Mouse (Mus musculus) cerebellum, adult 11 months (tissue): Measurements from ENCODE around the gene Etfb.
"Not testable (repeated sequence)": the region's sequence is repeated elsewhere in the genome, so short reads cannot be mapped to it uniquely, and the experiment has no call there.

Experiments
- DNase-seq: peaks from one replicate; pipeline ENCODE4 v3.0.0; 2022

Etfb gene

GRCm38 (mm10) chr7:43443917-43444293 lies at the start of gene Etfb, which contains the start of gene Gm45233:
Etfb (plus strand) TSS chr7:43444083.
Gm45233 (plus strand) TSS chr7:43444128.
- DNase-seq: peak; percentile 94

GRCm38 (mm10) chr7:43399501-43399900 lies 44.4 kb upstream of the Etfb start:
- no peak for DNase-seq

DNA sequence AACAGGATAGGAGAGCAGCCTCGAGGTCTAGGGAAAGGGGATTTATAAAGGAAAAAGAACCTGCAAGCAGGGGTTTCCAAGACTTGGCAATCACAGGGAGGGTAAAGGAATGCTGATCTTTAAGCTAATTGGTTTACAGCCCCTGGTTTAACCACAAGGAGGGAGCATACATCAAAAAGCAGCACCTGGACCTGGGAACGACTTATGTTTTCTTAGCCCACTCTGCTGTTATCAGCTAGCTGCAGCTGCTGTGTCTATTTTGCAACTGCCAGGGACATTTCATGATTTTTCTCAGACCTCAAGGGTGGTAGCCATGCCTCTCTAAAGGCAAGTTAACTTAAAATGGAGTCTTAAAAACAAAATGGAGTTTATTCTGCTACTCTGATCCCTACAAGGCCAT lies 41.2 kb upstream of the Etfb start:
- no peak for DNase-seq

- no peak for DNase-seq
Measured at GRCm38 (mm10) chr7:43407573-43407972, 36.3 kb upstream of the Etfb start.

GRCm38 (mm10) chr7:43408131-43408553 lies 35.7 kb upstream of the Etfb start, which contains the start of gene Siglecg:
Siglecg (plus strand) TSS chr7:43408204.
- no peak for DNase-seq

- DNase-seq: no peak
Measured at GRCm38 (mm10) chr7:43409084-43409483, 34.8 kb upstream of the Etfb start.

DNA sequence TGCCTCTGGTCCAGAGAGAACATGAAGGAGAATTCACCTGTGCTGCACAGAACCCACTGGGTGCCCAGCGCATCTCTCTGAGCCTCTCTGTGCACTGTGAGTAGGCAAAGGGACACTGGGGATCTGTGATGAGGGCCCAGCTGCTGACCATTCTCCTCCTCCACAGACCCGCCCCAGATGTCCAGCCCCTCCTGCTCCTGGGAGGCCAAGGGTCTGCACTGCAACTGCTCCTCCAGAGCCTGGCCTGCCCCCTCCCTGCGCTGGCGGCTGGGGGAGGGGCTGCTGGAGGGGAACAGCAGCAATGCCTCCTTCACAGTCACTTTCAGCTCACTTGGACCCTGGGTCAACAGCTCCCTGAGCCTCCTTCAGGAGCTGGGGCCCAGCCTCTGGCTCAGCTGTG lies 32.2 kb upstream of the Etfb start:
- DNase-seq: not testable (repeated sequence)

GRCm38 (mm10) chr7:43417298-43417697 lies 26.6 kb upstream of the Etfb start:
- no peak for DNase-seq

GRCm38 (mm10) chr7:43422995-43423617 lies 20.8 kb upstream of the Etfb start:
- peak; percentile 67 for DNase-seq

DNA sequence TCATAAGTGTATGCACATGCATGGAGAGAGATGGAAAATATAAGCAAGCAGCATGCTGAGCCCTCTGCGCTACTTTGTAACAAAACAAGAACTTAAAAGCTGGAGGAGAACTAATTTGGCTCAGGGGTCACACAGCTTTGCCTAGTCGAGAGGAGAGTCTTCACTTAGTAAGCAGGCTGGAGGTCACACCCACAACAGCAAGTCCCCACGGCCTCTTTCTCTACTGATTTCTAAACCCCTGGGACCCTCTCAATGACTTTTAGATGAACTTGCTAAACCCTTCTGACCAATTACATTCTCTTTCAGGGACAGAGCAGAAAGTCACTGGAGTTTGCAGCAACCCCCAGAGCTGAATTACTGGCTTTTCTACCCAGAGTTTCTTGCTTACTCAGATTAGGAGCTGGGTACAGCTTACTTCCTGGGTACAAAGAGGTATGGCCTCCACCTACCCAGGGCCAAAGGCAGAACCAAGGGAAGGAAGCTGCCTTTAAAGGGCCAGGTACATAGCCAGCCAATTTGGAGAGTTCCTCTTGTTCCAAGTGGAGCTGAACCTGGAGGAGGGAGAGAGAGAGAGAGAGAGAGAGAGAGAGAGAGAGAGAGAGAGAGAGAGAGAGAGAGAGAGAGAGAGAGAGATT lies 19.8 kb upstream of the Etfb start:
- no peak for DNase-seq

DNA sequence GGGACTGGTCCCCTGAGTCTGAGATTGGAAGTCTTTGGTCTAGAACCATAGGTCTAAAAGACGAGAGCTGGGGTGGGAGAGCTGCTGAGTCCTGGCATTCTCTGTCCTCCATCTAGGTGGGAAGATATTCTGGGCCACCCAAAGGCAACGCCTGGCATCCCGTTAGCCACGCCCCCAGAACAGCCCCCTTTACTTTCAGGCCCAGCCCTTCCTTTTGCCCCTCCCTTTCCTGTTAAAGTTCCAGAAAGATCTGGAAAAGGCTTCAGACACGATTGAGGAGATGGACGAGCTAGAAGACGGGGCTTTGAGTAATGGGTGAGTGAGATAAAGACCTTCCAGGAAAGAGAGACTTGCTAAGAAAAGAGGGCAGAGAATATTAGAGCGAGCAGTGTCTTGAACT lies 16.5 kb upstream of the Etfb start, which contains the start of gene Lim2:
Gene Lim2 (plus strand): TSS at position 265 of the 400 bp plus-strand sequence.
- no peak for DNase-seq

DNA sequence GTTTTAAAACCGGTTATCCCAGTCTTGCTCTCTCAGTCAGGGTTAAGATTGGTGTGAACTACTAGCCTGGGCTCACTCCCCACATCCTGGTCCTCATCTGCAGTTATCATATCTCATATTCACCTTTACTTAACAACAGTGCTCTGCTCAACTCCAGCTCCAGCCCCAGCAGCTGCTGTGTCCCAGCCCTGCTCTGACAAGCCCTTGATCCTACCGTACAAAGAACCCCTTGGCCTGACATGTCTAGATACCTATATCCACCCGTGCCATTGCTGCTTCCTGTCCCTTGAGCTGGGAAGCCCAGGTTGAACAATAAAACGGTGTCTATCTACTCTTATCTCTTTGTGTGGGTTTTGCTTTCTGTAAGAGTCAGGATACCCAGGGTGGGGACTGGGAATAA lies 14.4 kb upstream of the Etfb start:
- DNase-seq: no peak

DNA sequence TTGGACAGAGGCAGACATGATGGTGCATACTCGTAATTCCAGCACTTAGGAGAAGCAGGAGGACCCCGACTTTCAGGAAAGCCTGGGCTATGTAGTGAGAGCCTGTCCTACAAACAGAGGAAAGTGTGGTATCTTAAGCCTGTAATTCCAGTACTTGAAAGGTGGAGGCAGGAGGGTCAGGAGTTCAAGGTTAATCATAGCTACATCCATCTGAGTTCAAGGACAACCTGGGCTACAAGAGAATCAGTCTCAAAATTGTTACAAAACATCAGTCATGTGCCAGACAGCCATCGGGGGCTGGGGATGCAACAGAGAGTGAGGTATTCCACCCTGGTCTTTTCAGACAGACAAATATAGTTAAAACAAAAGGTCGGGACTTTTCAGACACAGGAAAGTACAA lies 11.0 kb upstream of the Etfb start:
- no peak for DNase-seq

- no peak for DNase-seq
Measured at GRCm38 (mm10) chr7:43434676-43435075, 9.2 kb upstream of the Etfb start.

GRCm38 (mm10) chr7:43436341-43437255 lies 7.3 kb upstream of the Etfb start, which contains the start of gene Nkg7:
Nkg7 (plus strand) TSS chr7:43437073.
- no peak for DNase-seq

DNA sequence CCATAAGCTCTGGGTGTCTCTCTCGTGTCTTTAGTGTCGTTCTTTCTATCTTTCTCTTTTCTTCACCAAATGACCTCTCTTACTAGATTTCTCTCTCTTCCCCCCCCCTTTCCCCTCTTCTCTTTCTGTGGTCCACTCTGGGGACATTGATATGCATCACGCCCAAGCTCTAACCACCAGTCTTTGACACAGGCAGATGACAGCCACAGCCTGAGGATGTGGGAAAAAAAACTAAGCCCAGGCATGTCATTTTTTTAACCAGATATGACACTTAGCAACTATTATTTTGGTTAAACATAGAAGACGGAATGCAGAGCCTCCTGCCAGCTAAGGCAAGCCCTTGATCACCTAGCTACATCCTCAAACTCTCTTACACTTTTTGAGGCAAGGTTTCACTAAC lies 5.3 kb upstream of the Etfb start:
- DNase-seq: no peak

- DNase-seq: no peak
Measured at GRCm38 (mm10) chr7:43440482-43440881, 3.4 kb upstream of the Etfb start, which contains the start of gene Cldnd2. Cldnd2 (plus strand) TSS chr7:43440782.

DNA sequence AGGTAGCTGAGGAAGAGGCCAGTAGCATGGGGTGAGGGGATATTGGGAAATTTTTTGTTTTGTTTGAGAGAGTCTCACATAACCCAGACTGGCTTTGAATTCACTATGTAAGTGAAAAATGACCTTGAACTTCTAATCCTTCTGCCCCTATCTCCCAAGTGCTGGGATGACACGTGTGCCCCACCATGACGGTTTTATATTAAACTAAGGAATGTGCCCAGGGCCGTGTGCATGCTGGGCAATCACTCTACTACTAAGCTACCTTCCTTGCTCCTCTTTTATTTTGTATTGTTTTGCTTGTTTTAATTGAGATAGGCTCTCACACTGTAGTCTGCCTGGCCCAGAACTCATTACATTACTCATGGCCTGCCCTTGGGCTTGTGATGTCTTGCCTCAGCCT lies 2.8 kb upstream of the Etfb start:
- no peak for DNase-seq

DNA sequence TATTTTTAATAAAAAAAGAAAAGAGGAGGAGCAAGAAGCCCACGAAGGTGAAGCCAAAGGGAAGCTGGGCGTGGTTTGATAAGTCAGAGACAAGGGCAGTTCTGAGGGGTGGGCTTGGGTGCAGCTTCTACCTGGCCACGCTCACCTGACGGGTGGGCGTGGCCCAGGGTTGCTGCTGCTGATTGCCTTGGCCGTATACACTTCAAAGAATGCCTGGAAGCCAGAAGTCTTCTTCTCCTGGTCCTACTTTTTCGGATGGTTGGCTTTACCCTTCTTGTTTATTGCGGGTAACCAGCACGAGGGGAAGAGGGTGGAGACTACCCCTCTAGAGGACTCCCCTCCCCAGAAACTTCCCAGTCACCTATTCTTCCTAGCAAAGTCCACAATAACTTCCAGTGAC lies 1.2 kb upstream of the Etfb start:
- no peak for DNase-seq

DNA sequence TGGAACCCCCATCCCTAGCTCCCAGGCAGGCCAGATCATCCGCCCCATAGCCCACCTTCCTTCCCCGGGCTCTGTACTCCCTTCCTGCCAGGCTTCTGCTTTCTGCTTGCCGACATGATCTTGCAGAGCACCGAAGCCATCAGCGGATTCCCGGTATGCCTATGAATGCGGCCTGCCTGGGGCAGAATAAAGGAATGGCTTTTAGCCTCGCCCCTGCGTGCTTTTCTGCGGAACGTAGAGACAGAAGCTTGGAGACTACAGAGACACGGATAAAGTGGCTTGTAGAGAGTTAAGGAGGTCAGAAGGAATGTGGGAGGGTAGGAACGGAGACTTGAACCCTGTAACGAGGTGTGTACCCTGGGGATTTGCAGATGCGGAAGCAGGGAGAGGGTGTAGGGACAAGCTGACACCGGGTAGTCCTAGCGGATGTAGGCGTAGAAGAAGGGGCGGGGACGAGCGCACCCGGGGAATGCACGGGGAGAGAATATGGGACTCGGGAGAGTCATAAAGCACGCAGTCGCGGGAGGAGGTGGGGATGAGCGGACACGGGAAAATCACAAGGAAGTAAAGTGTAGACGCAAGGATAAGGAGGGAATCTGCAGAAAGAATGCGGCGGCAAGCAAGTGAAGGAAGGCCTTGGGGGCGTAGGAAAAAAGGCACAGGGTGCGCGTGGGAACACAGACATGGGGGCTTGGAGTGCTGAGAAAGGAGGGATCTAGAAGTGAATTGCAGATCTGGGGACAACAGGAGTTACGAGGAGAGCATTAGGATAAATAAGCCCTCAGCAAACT lies 562 bp upstream of the Etfb start:
- peak; percentile 52 for DNase-seq

DNA sequence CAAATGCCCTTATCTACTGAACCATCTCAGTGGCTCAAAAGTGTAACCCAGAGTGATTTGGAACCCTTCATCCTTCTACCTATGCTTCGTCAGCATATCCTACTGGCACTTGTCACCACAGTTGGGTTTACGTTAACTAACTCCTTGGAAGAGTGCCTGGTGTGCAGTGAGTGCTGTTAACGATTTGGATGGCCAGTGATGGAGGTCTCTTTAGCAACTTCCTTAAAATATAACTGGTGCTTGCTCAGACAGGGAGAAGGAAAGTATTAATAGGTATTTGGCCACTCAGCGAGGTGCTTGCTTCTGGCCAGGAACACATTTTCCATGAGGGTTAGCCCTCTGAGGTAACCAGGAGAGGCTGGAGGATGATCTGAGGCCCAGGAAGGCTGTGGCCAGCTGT lies 3.9 kb downstream of the Etfb start:
- DNase-seq: no peak

DNA sequence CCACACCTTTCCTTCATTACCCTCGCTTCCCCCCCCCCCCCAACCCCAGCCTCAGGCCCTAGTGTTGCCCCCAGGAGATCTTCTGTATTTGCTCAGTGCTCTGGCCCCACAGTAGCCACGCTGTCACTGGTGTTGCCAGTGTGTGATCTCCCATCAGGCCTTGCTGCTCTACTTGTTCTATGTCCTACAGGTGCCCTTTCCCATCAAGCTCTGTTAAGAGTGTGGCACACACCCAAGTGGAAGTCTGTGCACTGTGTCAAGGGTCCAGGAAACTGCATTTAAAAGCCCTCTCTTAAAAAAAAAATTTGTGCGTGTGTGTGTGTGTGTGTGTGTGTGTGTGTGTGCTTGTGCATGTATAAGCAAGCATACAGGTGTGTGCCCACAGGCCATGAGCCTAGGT lies 4.4 kb downstream of the Etfb start:
- DNase-seq: no peak

- DNase-seq: no peak
Measured at GRCm38 (mm10) chr7:43449811-43450210, 5.9 kb downstream of the Etfb start.
